Mouse (Mus musculus) limb, embryonic 10.5 days (tissue): ENCODE measurements at regions not wholly inside any gene's neighbourhood (a gene's known extent, or its start where the extent isn't known, plus 50 kb on each side); places are given as distances from the start of the nearest gene placed in this dataset.

Experiments used
- DNase-seq: peaks from one replicate; pipeline ENCODE4 v3.0.0-alpha.2; 2017; ENCODE audit warnings: low spot score
- H3K27ac ChIP-seq: fragments of 300-500 bp; sonication (generic); 2 replicates; pipeline ENCODE4 v1.5.1; 2016; ENCODE audit warnings: mild to moderate bottlenecking
- H3K27me3 ChIP-seq: fragments of 300-500 bp; sonication (generic); 2 replicates; pipeline ENCODE4 v1.6.1; 2016; ENCODE audit warnings: low read depth, mild to moderate bottlenecking; ENCODE audit not compliant: poor library complexity, severe bottlenecking
- H3K36me3 ChIP-seq: fragments of 300-500 bp; sonication (generic); 2 replicates; pipeline ENCODE4 v1.6.1; 2016; ENCODE audit warnings: mild to moderate bottlenecking, moderate library complexity
- H3K4me1 ChIP-seq: fragments of 300-500 bp; sonication (generic); 2 replicates; pipeline ENCODE4 v1.6.1; 2016
- H3K4me3 ChIP-seq: fragments of 300-500 bp; sonication (generic); 2 replicates; pipeline ENCODE4 v1.5.1; 2016; ENCODE audit warnings: mild to moderate bottlenecking, moderate library complexity
- H3K9me3 ChIP-seq: fragments of 300-500 bp; sonication (generic); replicated peaks from 2 replicates; pipeline ENCODE4 v1.6.1; 2016; ENCODE audit warnings: mild to moderate bottlenecking
- WGBS: fragments of 180-500 bp; shearing (Covaris S2); methylation state at CpG from one replicate; pipeline ENCODE4 v1.1.7; 2016; 5-methylcytosine and 5-hydroxymethylcytosine counted together

- Histone ChIP-seq H3K27me3 (no peaks in the 10 kb centered on the region), H3K4me3 (no peak overlapping the region), H3K9me3 (no peaks in the 10 kb centered on the region), H3K4me1 (no peaks in the 10 kb centered on the region), H3K27ac (no peak overlapping the region), H3K36me3 (no peaks in the 10 kb centered on the region)
- 87% methylated on average over 2 of the region's 2 CpGs for WGBS
- no peak for DNase-seq
Observed at GRCm38 (mm10) chr2:159826417-159826816, 507.5 kb downstream of the Gm826 start.

- H3K27me3 ChIP-seq = no peaks in the 10 kb centered on the region
- H3K9me3 ChIP-seq = no peaks in the 10 kb centered on the region
- DNase-seq = no peak
- WGBS = 88% methylated on average over 2 of the region's 2 CpGs
- no peaks in the 10 kb centered on the region for H3K36me3 ChIP-seq
- H3K4me1 ChIP-seq = no peaks in the 10 kb centered on the region
- H3K4me3 ChIP-seq = no peak overlapping the region
- H3K27ac ChIP-seq = no peak overlapping the region
Observed at GRCm38 (mm10) chr2:159818556-159818955, 515.4 kb downstream of the Gm826 start.

GRCm38 (mm10) chr2:159816344-159816743, 517.6 kb downstream of the Gm826 start:
- no peak for DNase-seq
- no peak overlapping the region for H3K4me3 ChIP-seq
- H3K36me3 ChIP-seq = no peaks in the 10 kb centered on the region
- no peaks in the 10 kb centered on the region for H3K27me3 ChIP-seq
- no peaks in the 10 kb centered on the region for H3K4me1 ChIP-seq
- no peaks in the 10 kb centered on the region for H3K9me3 ChIP-seq
- WGBS = 88% methylated on average over 8 of the region's 8 CpGs
- H3K27ac ChIP-seq = no peak overlapping the region
